Mouse (Mus musculus): ENCODE data around the gene Cldn4.

Cldn4 gene

GRCm38 (mm10) chr5:134932179-134932902 is 14.4 kb downstream of the Cldn4 start, which contains the start of gene Mettl27:
Gene Mettl27 (plus strand): TSS chr5:134932368.
- DNase-seq: peak; percentile 93

GRCm38 (mm10) chr5:134929988-134930387 is 16.7 kb downstream of the Cldn4 start:
- DNase-seq: no peak

GRCm38 (mm10) chr5:134926726-134927125 is 20.0 kb downstream of the Cldn4 start:
- no peak for DNase-seq

- DNase-seq: no peak
Measured at GRCm38 (mm10) chr5:134923141-134923540, 23.6 kb downstream of the Cldn4 start.

GRCm38 (mm10) chr5:134921106-134921505 is 25.6 kb downstream of the Cldn4 start:
- no peak for DNase-seq

- DNase-seq: no peak
Measured at GRCm38 (mm10) chr5:134920106-134920687, 26.5 kb downstream of the Cldn4 start.

- DNase-seq: no peak
Measured at GRCm38 (mm10) chr5:134919097-134919496, 27.6 kb downstream of the Cldn4 start.

GRCm38 (mm10) chr5:134918071-134918832 is 28.5 kb downstream of the Cldn4 start:
- peak; percentile 65 for DNase-seq

GRCm38 (mm10) chr5:134915311-134915710 is 31.4 kb downstream of the Cldn4 start, which contains the start of gene Cldn13:
Gene Cldn13 (minus strand): TSS chr5:134915526.
- no peak for DNase-seq

GRCm38 (mm10) chr5:134914510-134914909 is 32.2 kb downstream of the Cldn4 start:
- DNase-seq: no peak

- DNase-seq: no peak
Measured at GRCm38 (mm10) chr5:134913753-134914152, 33.0 kb downstream of the Cldn4 start.

GRCm38 (mm10) chr5:134913352-134913751 is 33.4 kb downstream of the Cldn4 start:
- no peak for DNase-seq

- no peak for DNase-seq
Measured at GRCm38 (mm10) chr5:134911901-134912300, 34.8 kb downstream of the Cldn4 start.

- DNase-seq: peak; percentile 89
Measured at GRCm38 (mm10) chr5:134907135-134907534, 39.6 kb downstream of the Cldn4 start.

GRCm38 (mm10) chr5:134906633-134907032 is 40.1 kb downstream of the Cldn4 start, which contains the start of gene Tmem270:
Gene Tmem270 (minus strand): TSS chr5:134906733.
- no peak for DNase-seq

GRCm38 (mm10) chr5:134901644-134902027 is 45.1 kb downstream of the Cldn4 start:
- no peak for DNase-seq

- peak; percentile 77 for DNase-seq
Measured at GRCm38 (mm10) chr5:134901012-134901643, 45.6 kb downstream of the Cldn4 start.

- no peak for DNase-seq
Measured at GRCm38 (mm10) chr5:134897596-134897995, 49.1 kb downstream of the Cldn4 start.

- no peak for DNase-seq
Measured at GRCm38 (mm10) chr5:134896965-134897364, 49.8 kb downstream of the Cldn4 start.

GRCm38 (mm10) chr5:134895291-134895690 is 51.4 kb downstream of the Cldn4 start:
- peak; percentile 77 for DNase-seq
